Mouse (Mus musculus): ENCODE data around the gene Bmper. TPM values are rescaled to one million over a fixed set of nuclear protein-coding genes. Genes with fewer than 3 reads are reported as not detected.

Gene Bmper
- polyA plus RNA-seq, 2 experiments = 0.16 to 0.18 TPM

- Histone ChIP-seq H3K4me1 (replicated peaks; ENCODE audit: control insufficient read depth in 2 of 2, insufficient read depth in 2 of 2, low read length in 1 of 2) (no peaks in the 10 kb centered on the region), H3K36me3 (replicated peaks; ENCODE audit: control insufficient read depth, insufficient read depth, low read depth) (no peaks in the 10 kb centered on the region), H3K27me3 (ENCODE audit: control insufficient read depth, insufficient read depth, low read length) (no peaks in the 10 kb centered on the region), H3K9ac (replicated peaks) (no peak overlapping the region), H3K9me3 (ENCODE audit: control insufficient read depth, low read length) (no peaks in the 10 kb centered on the region), H3K27ac (no peak overlapping the region), H3K4me2 (ENCODE audit: low read depth) (no peak overlapping the region), H3K4me3 (ENCODE audit: insufficient read depth in 1 of 2, low read depth in 2 of 2, low read length in 2 of 2) (no peak overlapping the region)
- 7% methylated on average over 11 of the region's 11 CpGs for WGBS (ENCODE audit: insufficient replicate concordance)
- TF ChIP-seq CTCF (IDR thresholded peaks at IDR 0.05; ENCODE audit: low read depth) (peak; percentile 89), EP300 (IDR thresholded peaks at IDR 0.05; ENCODE audit: low read depth) (no peak)
- ATAC-seq (ENCODE audit: insufficient read depth) = no peak
- peak in 2 of 3 experiments; percentile 6 to 16 for DNase-seq (ENCODE audit: low read depth in 3 of 3, low spot score in 3 of 3)
Measured at GRCm38 (mm10) chr9:23212303-23212702, 10.6 kb upstream of the Bmper start.

DNA sequence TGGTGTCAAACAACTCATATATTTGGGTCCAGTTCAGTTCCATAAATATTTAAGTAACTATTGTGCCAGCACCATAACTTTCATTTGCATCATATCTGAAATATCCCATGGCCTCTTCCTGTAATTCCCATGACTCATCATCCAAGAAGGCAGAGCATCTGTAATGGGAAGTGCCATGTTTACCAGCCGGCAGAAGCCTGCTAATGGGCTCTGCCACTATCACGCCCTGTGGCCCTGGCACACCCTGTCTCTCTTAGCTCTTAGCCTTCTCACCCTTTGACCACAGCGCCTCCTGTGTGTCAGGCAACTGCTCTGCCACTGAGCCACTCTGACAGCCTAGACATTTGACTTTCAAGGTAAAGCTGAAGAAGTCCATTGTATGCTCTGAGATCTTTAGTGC is 3.1 kb upstream of the Bmper start:
- Histone ChIP-seq H3K4me2 (ENCODE audit: low read depth) (no peak overlapping the region), H3K36me3 (replicated peaks; ENCODE audit: control insufficient read depth, insufficient read depth, low read depth) (no peaks in the 10 kb centered on the region), H3K27me3 (ENCODE audit: control insufficient read depth, insufficient read depth, low read length) (peaks cover 32% of the 10 kb centered on the region), H3K4me1 (replicated peaks; ENCODE audit: control insufficient read depth in 2 of 2, insufficient read depth in 2 of 2, low read length in 1 of 2) (no peaks in the 10 kb centered on the region), H3K9me3 (ENCODE audit: control insufficient read depth, low read length) (no peaks in the 10 kb centered on the region), H3K4me3 (ENCODE audit: insufficient read depth in 1 of 2, low read depth in 2 of 2, low read length in 2 of 2) (no peak overlapping the region), H3K27ac (no peak overlapping the region), H3K9ac (replicated peaks) (no peak overlapping the region)
- no peak for DNase-seq (ENCODE audit: low read depth in 3 of 3, low spot score in 3 of 3)
- WGBS (ENCODE audit: insufficient replicate concordance) = 29% methylated on average over 3 of the region's 3 CpGs
- no peak for TF ChIP-seq EP300 (IDR thresholded peaks at IDR 0.05; ENCODE audit: low read depth)
- peak; percentile 44 for TF ChIP-seq CTCF (IDR thresholded peaks at IDR 0.05; ENCODE audit: low read depth)
- ATAC-seq (ENCODE audit: insufficient read depth) = no peak

- Histone ChIP-seq H3K4me2 (ENCODE audit: low read depth) (no peak overlapping the region; the same call in 1 of the 2 replicates), H3K4me1 (replicated peaks; ENCODE audit: control insufficient read depth in 2 of 2, insufficient read depth in 2 of 2, low read length in 1 of 2) (no peaks in the 10 kb centered on the region), H3K27ac (no peak overlapping the region), H3K4me3 (ENCODE audit: insufficient read depth in 1 of 2, low read depth in 2 of 2, low read length in 2 of 2) (peak overlapping the region in 1 of 2 experiments; percentile 41; a peak in 1 of 4 replicates), H3K9me3 (ENCODE audit: control insufficient read depth, low read length) (no peaks in the 10 kb centered on the region), H3K27me3 (ENCODE audit: control insufficient read depth, insufficient read depth, low read length) (peaks cover 40% of the 10 kb centered on the region), H3K36me3 (replicated peaks; ENCODE audit: control insufficient read depth, insufficient read depth, low read depth) (no peaks in the 10 kb centered on the region), H3K9ac (replicated peaks) (no peak overlapping the region)
- 26% methylated on average over 5 of the region's 5 CpGs for WGBS (ENCODE audit: insufficient replicate concordance)
- ATAC-seq (ENCODE audit: insufficient read depth) (no peak), DNase-seq (ENCODE audit: low read depth in 3 of 3, low spot score in 3 of 3) (no peak)
- TF ChIP-seq CTCF (IDR thresholded peaks at IDR 0.05; ENCODE audit: low read depth) (no peak), EP300 (IDR thresholded peaks at IDR 0.05; ENCODE audit: low read depth) (no peak)
Measured at GRCm38 (mm10) chr9:23221976-23222375, 900 bp upstream of the Bmper start.

DNA sequence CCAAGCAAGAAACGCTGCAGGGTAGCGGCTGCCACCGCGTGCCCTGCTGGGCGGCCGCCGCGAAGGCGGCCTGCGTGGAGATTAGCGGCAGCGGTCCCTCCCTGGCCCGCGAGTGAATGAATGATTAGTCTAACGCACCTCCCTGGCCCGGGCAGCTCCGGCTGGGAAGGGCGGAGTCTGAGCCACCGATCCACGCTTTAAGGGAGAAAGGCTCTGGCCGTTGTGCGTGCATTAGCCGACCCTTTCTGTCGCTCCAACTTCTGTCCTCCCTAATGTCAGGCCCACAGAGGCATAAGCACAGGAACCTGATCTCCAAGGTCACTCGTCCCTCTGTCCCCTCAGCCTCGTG is 410 bp upstream of the Bmper start:
- DNase-seq (ENCODE audit: low read depth in 3 of 3, low spot score in 3 of 3) (no peak), ATAC-seq (ENCODE audit: insufficient read depth) (no peak)
- Histone ChIP-seq H3K27me3 (ENCODE audit: control insufficient read depth, insufficient read depth, low read length) (peaks cover 40% of the 10 kb centered on the region), H3K4me2 (ENCODE audit: low read depth) (peak overlapping the region; percentile 59), H3K4me3 (ENCODE audit: insufficient read depth in 1 of 2, low read depth in 2 of 2, low read length in 2 of 2) (peak overlapping the region; percentile 38 to 41), H3K27ac (no peak overlapping the region), H3K4me1 (replicated peaks; ENCODE audit: control insufficient read depth in 2 of 2, insufficient read depth in 2 of 2, low read length in 1 of 2) (no peaks in the 10 kb centered on the region), H3K9me3 (ENCODE audit: control insufficient read depth, low read length) (no peaks in the 10 kb centered on the region), H3K36me3 (replicated peaks; ENCODE audit: control insufficient read depth, insufficient read depth, low read depth) (no peaks in the 10 kb centered on the region), H3K9ac (replicated peaks) (no peak overlapping the region)
- TF ChIP-seq CTCF (IDR thresholded peaks at IDR 0.05; ENCODE audit: low read depth) (no peak), EP300 (IDR thresholded peaks at IDR 0.05; ENCODE audit: low read depth) (no peak)
- under 1% methylated on average over 26 of the region's 26 CpGs for WGBS (ENCODE audit: insufficient replicate concordance)

DNA sequence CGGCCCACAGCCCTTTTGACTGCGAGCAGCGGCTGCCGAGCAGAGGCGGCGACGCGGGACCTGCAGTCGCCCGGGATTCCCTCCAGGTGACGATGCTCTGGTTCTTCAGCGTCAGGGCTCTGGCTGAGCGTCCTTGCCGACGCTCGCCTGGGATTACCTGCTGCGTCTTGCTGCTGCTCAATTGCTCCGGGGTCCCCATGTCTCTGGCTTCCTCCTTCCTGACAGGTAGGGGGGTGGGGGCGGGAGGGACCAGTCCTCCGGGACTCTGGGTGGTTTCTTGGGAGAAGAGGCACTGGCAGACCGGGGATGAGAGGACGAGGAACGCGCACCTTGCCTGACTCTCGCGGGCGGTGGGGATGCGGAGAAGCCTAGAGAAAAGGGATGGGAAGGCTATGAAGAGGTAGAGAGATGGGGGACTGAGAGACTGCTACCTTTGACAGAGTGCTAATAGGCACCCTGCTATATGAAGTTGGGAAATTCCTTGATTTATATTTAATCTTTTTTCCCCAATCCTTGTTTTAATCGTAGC is 737 bp downstream of the Bmper start:
- ATAC-seq (ENCODE audit: insufficient read depth) = no peak
- no peaks in the 10 kb centered on the region for H3K36me3 ChIP-seq (replicated peaks; ENCODE audit: control insufficient read depth, insufficient read depth, low read depth)
- TF ChIP-seq CTCF (IDR thresholded peaks at IDR 0.05; ENCODE audit: low read depth) (no peak), EP300 (IDR thresholded peaks at IDR 0.05; ENCODE audit: low read depth) (no peak)
- WGBS (ENCODE audit: insufficient replicate concordance) = 2% methylated on average over 28 of the region's 29 CpGs
- H3K9ac ChIP-seq (replicated peaks) = no peak overlapping the region
- peaks cover 40% of the 10 kb centered on the region for H3K27me3 ChIP-seq (ENCODE audit: control insufficient read depth, insufficient read depth, low read length)
- H3K4me1 ChIP-seq (replicated peaks; ENCODE audit: control insufficient read depth in 2 of 2, insufficient read depth in 2 of 2, low read length in 1 of 2) = no peaks in the 10 kb centered on the region
- H3K9me3 ChIP-seq (ENCODE audit: control insufficient read depth, low read length) = no peaks in the 10 kb centered on the region
- H3K4me2 ChIP-seq (ENCODE audit: low read depth) = peak overlapping the region; percentile 59
- H3K4me3 ChIP-seq (ENCODE audit: insufficient read depth in 1 of 2, low read depth in 2 of 2, low read length in 2 of 2) = peak overlapping the region; percentile 35 to 41; a peak in 3 of 4 replicates
- DNase-seq (ENCODE audit: low read depth in 3 of 3, low spot score in 3 of 3) = no peak
- no peak overlapping the region for H3K27ac ChIP-seq
